Mouse (Mus musculus) kidney, adult 2 months (tissue): ENCODE results near the gene Ism2. TPM values are rescaled to one million over a fixed set of nuclear protein-coding genes. Genes with fewer than 3 reads are reported as not detected.
"Not testable (repeated sequence)": the region's sequence is repeated elsewhere in the genome, so short reads cannot be mapped to it uniquely, and the experiment has no call there.

Source experiments
- DNase-seq: peaks from one replicate; pipeline ENCODE4 v3.0.0; 2021
- H3K27ac ChIP-seq: fragments of 200-500 bp; 2 replicates; pipeline ENCODE4 v1.5.1; 2012; ENCODE audit warnings: low read depth, low read length, control low read depth, inconsistent platforms; ENCODE audit not compliant: insufficient read depth
- H3K27me3 ChIP-seq: fragments of 200-500 bp; replicated peaks from 2 replicates; pipeline ENCODE4 v1.6.1; 2012; ENCODE audit warnings: mild to moderate bottlenecking, moderate library complexity, low read length, inconsistent platforms; ENCODE audit not compliant: control insufficient read depth, insufficient read depth
- H3K36me3 ChIP-seq: fragments of 200-500 bp; 2 replicates; pipeline ENCODE4 v1.6.1; 2012; ENCODE audit warnings: mild to moderate bottlenecking, moderate library complexity, low read length, inconsistent platforms; ENCODE audit not compliant: control insufficient read depth, insufficient read depth
- H3K4me1 ChIP-seq: fragments of 200-500 bp; 2 replicates; pipeline ENCODE4 v1.6.1; 2011; ENCODE audit warnings: low read length; ENCODE audit not compliant: control insufficient read depth, insufficient read depth
- H3K4me3 ChIP-seq: fragments of 200-500 bp; 2 replicates; pipeline ENCODE4 v1.5.1; 2011; ENCODE audit warnings: mild to moderate bottlenecking, low read depth, low read length, control low read depth; ENCODE audit not compliant: insufficient read depth
- CTCF ChIP-seq: fragments of 200-500 bp; conservative IDR thresholded peaks from 2 replicates; pipeline ENCODE4 v1.5.1; 2011; ENCODE audit warnings: low read depth, mild to moderate bottlenecking, control low read depth, low read length, moderate library complexity, mixed read lengths; ENCODE audit not compliant: insufficient read depth, insufficient read length
- POLR2A ChIP-seq: fragments of 200-500 bp; IDR thresholded peaks from one replicate; pipeline ENCODE4 v1.6.1; 2011; ENCODE audit warnings: low read depth, low read length, control low read depth
- WGBS: fragments of 180-500 bp; shearing (Covaris S2); methylation state at CpG from one replicate; pipeline ENCODE4 v1.1.7; 2018; 5-methylcytosine and 5-hydroxymethylcytosine counted together
- polyA plus RNA-seq: library from polyadenylated mRNA; depleted of rRNA; stranded (reverse); fragments of >200 nt; gene quantifications from 2 replicates; pipeline ENCODE4 v1.2.3, GENCODE M21; 2012

Gene Ism2
- polyA plus RNA-seq, 1 experiment, result 0.06 TPM

DNA sequence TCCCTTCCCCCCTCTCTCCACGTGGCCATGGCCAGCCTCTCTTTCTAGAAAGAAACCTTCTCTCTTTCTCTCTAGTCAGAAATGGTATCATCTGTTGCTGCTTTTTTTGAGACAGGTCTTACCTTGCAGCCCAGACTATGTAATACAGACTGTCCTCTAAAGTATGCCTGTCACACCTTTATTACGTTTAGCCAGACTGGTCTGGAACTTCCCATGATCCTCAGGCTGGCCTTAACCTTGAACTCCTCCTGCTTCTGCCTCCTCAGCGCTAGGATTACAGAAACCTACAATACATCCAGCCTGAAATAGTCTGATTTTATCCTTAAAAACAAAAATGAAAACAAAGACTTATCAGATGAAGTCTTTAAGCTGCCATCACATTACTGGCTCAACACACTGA, 19.7 kb upstream of the Ism2 start:
- TF ChIP-seq POLR2A, result no peak
- TF ChIP-seq CTCF, result no peak
- 73% methylated on average over 3 of the region's 3 CpGs for WGBS
- H3K4me1 ChIP-seq, result no peaks in the 10 kb centered on the region
- no peaks in the 10 kb centered on the region for H3K27me3 ChIP-seq
- DNase-seq, result no peak
- H3K4me3 ChIP-seq, result no peak overlapping the region
- H3K27ac ChIP-seq, result no peak overlapping the region
- H3K36me3 ChIP-seq, result 0 out of 2 replicates have a peak, but pooled peaks cover under 1% of the 10 kb centered on the region

DNA sequence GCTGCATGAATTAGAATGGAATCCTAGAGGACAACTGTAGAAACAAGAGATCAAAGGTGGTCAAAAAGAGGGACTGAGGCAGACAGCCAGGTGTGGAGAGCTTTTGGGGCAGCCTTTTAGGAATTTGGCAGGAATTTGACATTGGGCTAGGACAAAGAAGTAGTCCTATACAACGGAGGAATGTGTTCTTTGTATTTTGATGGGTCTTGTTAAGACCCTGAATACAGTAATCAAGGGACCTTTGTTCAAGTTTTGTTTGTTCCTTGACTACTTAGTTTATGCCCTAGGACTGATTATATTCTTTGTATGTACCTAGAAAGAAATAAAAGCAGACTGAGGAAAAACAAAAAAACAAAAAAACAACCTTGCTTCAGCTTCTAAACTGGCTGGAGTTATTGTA, 18.4 kb upstream of the Ism2 start:
- Histone ChIP-seq H3K36me3 (no peaks in the 10 kb centered on the region), H3K4me1 (no peaks in the 10 kb centered on the region), H3K27me3 (no peaks in the 10 kb centered on the region), H3K27ac (no peak overlapping the region), H3K4me3 (no peak overlapping the region)
- DNase-seq, result no peak
- 87% methylated on average over 1 of the region's 1 CpGs for WGBS
- no peak for TF ChIP-seq POLR2A
- TF ChIP-seq CTCF, result no peak

DNA sequence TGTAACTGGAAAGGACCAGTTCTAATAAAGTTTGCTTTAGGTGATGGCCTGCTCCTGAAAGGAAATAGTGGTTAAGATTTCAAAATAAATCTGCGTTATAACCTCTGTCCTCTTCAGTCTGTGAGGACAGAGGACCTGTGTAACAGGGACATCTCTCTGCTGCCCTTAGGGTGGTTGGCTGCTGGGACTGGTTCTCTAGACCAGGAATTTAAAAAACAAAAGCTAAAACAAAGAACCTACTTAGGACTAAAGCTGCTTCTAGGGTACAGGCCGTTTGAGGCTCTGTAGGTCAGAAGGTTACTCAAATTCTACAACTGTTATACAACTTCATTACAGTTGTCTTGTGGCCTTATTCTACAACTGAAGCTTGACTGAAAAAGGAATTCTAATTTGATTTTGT, 13.6 kb upstream of the Ism2 start:
- DNase-seq, result no peak
- Histone ChIP-seq H3K4me3 (no peak overlapping the region), H3K36me3 (peaks cover 4% of the 10 kb centered on the region), H3K4me1 (no peaks in the 10 kb centered on the region), H3K27ac (no peak overlapping the region), H3K27me3 (no peaks in the 10 kb centered on the region)
- WGBS, result 57% methylated on average over 2 of the region's 2 CpGs
- TF ChIP-seq CTCF (no peak), POLR2A (no peak)

DNA sequence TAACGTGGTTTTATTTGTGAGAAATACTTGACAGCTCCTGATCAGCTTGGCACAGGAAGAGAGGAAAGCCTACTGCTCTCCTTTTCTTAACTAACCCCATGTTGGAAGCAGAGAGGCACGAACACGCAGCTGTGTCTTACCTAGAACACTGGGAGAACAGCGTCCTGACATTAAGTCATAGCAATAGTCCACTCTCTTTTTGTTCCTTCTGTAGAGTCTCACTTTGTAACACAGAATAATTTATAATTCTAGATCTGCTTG, 7.0 kb upstream of the Ism2 start:
- not testable (repeated sequence) for H3K36me3 ChIP-seq, H3K27ac ChIP-seq, DNase-seq, H3K27me3 ChIP-seq, H3K4me1 ChIP-seq, H3K4me3 ChIP-seq
- 78% methylated on average over 4 of the region's 4 CpGs for WGBS

DNA sequence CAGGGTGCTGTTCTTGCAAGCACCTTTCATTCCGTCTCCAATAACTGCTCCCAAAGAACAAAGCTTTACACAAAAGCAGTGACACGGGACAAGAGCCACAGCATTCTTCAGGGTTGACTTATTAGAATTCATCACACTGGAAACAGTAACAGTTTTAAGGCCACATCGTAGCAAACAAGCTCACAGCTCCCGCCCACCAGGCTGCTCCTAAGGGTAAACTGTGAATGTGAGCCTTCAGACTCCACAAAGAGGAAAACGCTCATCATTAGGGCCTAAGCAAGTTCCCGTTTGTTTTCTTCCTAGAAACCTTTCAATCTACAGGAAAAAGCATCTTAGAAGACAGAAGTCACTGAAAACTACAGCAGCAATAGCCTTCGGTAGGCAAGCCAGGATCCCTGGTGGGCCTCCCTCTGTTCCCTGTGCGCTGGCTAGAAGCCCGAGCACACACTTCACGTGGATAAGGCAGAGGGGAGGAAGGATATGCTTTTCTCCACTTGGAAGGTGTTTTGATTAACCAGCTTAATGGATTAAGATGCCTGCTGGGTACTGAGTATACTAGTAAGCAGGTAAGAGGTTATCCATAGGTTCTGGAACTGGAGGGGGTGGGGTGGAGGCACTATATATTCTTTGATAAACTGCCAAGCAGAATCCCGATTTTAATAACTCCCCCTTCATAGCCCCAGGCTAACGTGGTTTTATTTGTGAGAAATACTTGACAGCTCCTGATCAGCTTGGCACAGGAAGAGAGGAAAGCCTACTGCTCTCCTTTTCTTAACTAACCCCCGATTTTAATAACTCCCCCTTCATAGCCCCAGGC, 6.5 kb upstream of the Ism2 start:
- Histone ChIP-seq H3K36me3 (peaks cover 4% of the 10 kb centered on the region), H3K4me1 (no peaks in the 10 kb centered on the region), H3K27me3 (no peaks in the 10 kb centered on the region), H3K4me3 (no peak overlapping the region), H3K27ac (no peak overlapping the region)
- no peak for TF ChIP-seq CTCF
- no peak for TF ChIP-seq POLR2A
- 47% methylated on average over 13 of the region's 13 CpGs for WGBS
- DNase-seq, result no peak

DNA sequence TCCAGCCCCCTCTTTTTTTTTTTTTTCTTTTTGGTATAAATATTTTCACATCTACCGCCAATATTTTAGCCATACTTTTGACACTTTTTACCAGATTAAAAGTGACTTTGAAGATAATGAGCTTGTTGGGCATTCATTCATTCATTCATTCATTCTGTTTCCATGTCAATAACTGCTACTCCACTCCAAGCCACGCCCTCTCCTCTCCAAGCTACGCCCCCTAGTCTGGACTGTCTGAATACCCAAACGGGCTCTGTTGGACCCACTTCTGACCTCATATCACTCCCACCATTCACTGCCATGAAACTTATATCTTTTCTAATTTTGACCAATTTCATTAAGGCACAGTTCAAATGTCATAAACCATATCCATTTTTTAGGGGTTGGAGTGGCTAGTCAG, 1.7 kb upstream of the Ism2 start:
- no peak overlapping the region for H3K4me3 ChIP-seq
- no peak overlapping the region for H3K27ac ChIP-seq
- no peaks in the 10 kb centered on the region for H3K36me3 ChIP-seq
- DNase-seq, result no peak
- TF ChIP-seq CTCF (no peak), POLR2A (no peak)
- H3K27me3 ChIP-seq, result 0 out of 2 replicates have a peak, but pooled peaks cover 1% of the 10 kb centered on the region
- H3K4me1 ChIP-seq, result no peaks in the 10 kb centered on the region
- 61% methylated on average over 4 of the region's 4 CpGs for WGBS

DNA sequence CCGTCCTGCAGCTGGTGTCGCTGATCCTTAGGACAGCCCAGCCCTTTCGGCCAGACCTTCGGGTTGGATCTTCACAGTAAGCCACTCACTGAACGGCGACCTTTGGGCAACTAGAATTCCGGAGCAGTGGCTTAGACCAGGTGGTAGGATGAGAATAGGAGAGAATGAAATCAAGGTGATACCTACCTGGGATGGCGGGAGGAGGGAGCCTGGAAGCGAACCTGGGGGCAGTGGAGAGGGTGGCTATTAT, 861 bp upstream of the Ism2 start:
- Histone ChIP-seq H3K36me3 (no peaks in the 10 kb centered on the region), H3K4me1 (no peaks in the 10 kb centered on the region), H3K27ac (no peak overlapping the region), H3K27me3 (0 out of 2 replicates have a peak, but pooled peaks cover 1% of the 10 kb centered on the region), H3K4me3 (peak overlapping the region; percentile 45)
- WGBS, result 3% methylated on average over 9 of the region's 9 CpGs
- TF ChIP-seq POLR2A (no peak), CTCF (no peak)
- peak; percentile 19 for DNase-seq
